Mouse (Mus musculus): Measurements from ENCODE around the gene Txndc2. TPM values are rescaled to one million over a fixed set of nuclear protein-coding genes. Genes with fewer than 3 reads are reported as not detected.
"Not testable (repeated sequence)": the region's sequence is repeated elsewhere in the genome, so short reads cannot be mapped to it uniquely, and the experiment has no call there.

Gene Txndc2
- polyA plus RNA-seq, 1 experiment from 2014 or later = not detected

DNA sequence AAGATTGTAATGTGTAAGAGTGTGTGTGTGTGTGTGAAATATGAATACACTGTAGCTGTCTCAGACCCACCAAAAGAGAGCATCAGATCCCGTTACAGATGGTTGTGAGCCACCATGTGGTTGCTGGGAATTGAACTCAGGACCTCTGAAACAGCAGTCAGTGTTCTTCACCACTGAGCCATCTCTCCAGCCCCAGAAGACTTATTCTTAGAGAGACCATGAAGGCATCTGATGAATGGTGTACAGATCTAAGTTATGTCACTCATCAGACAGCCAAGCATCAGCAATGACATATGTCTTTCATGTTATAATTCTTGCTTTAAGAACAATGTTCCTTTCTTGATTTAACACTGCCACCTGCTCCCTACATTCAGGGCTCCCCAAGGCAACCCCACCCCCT, 2.8 kb downstream of the Txndc2 start:
- Histone ChIP-seq H3K4me1 (replicated peaks; ENCODE audit: control insufficient read depth, insufficient read depth, low read length) (no peaks in the 10 kb centered on the region), H3K4me3 (ENCODE audit: low read depth, low read length) (no peak overlapping the region), H3K27ac (ENCODE audit: low read depth, low read length) (no peak overlapping the region), H3K9ac (ENCODE audit: low read depth, low read length) (no peak overlapping the region), H3K4me2 (replicated peaks; ENCODE audit: low read depth) (no peak overlapping the region), H3K9me3 (ENCODE audit: control insufficient read depth) (no peaks in the 10 kb centered on the region), H3K36me3 (ENCODE audit: control insufficient read depth, insufficient read depth) (no peaks in the 10 kb centered on the region), H3K27me3 (replicated peaks; ENCODE audit: control insufficient read depth, insufficient read depth, low read length) (no peaks in the 10 kb centered on the region)
- WGBS = 93% methylated on average over 1 of the region's 1 CpGs
- TF ChIP-seq CTCF (IDR thresholded peaks at IDR 0.05; ENCODE audit: low read depth) = no peak
- ATAC-seq = no peak

DNA sequence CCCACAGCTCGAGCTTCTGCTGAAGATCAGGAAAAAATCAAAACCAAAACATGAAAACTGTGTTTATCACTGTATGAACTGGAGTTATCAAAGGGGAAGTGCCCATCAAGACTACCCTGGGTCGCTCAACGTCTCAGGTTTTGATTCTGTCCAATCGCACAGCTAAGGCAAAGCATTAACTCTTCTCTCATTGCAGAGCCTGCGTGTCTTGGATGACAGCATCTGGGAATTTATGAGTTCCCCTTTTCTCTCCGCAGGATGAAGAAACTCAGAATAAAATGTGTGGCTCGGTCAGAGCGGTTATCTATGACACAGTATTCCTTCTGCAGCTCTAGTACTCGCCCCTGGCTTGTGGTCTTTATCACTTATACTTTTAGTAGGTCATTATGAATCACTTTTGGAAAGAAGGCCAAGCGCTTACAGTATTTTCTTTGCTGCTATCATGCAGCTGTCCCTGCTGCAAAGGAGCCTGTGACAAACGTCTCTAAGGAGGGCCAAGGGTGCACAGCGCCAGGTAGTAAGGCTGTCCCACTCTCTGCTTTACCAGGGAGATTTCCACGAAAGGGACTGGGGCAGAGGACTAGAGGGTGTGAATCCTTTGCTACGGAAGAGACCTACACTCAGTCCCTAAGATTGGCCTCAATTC, 6.1 kb downstream of the Txndc2 start:
- Histone ChIP-seq H3K27me3 (replicated peaks; ENCODE audit: control insufficient read depth, insufficient read depth, low read length) (no peaks in the 10 kb centered on the region), H3K27ac (ENCODE audit: low read depth, low read length) (no peak overlapping the region), H3K36me3 (ENCODE audit: control insufficient read depth, insufficient read depth) (no peaks in the 10 kb centered on the region), H3K4me1 (replicated peaks; ENCODE audit: control insufficient read depth, insufficient read depth, low read length) (no peaks in the 10 kb centered on the region), H3K4me2 (replicated peaks; ENCODE audit: low read depth) (no peak overlapping the region), H3K9me3 (ENCODE audit: control insufficient read depth) (no peaks in the 10 kb centered on the region), H3K9ac (ENCODE audit: low read depth, low read length) (no peak overlapping the region), H3K4me3 (ENCODE audit: low read depth, low read length) (no peak overlapping the region)
- 66% methylated on average over 14 of the region's 14 CpGs for WGBS
- TF ChIP-seq CTCF (IDR thresholded peaks at IDR 0.05; ENCODE audit: low read depth) = no peak
- ATAC-seq = no peak

DNA sequence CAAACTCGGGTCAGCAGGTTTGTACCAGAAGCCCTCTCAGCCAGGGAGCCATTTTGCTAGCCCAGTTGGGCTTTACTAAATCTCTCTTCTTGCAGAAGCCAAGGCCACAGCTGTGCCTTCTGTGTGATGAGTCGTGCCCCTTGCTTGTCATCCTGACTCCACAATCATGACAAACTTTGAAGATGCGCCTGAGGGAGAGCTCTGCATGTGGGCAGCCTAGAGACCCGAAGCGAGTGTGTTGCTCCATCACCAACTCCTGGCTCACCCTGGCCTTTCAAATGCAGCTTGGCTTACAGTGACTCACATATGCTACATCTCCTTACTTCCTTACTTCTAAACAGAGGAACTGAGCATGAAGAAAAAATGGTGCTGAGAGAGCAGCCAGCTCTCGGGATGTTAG, 12.0 kb downstream of the Txndc2 start:
- H3K9me3 ChIP-seq (ENCODE audit: control insufficient read depth) = no peaks in the 10 kb centered on the region
- H3K4me3 ChIP-seq (ENCODE audit: low read depth, low read length) = no peak overlapping the region
- ATAC-seq = no peak
- no peak overlapping the region for H3K4me2 ChIP-seq (replicated peaks; ENCODE audit: low read depth)
- 78% methylated on average over 6 of the region's 6 CpGs for WGBS
- no peaks in the 10 kb centered on the region for H3K36me3 ChIP-seq (ENCODE audit: control insufficient read depth, insufficient read depth)
- H3K4me1 ChIP-seq (replicated peaks; ENCODE audit: control insufficient read depth, insufficient read depth, low read length) = 0 out of 2 replicates have a peak, but pooled peaks cover 2% of the 10 kb centered on the region
- no peak overlapping the region for H3K27ac ChIP-seq (ENCODE audit: low read depth, low read length)
- H3K27me3 ChIP-seq (replicated peaks; ENCODE audit: control insufficient read depth, insufficient read depth, low read length) = no peaks in the 10 kb centered on the region
- no peak overlapping the region for H3K9ac ChIP-seq (ENCODE audit: low read depth, low read length)
- TF ChIP-seq CTCF (IDR thresholded peaks at IDR 0.05; ENCODE audit: low read depth) = no peak

DNA sequence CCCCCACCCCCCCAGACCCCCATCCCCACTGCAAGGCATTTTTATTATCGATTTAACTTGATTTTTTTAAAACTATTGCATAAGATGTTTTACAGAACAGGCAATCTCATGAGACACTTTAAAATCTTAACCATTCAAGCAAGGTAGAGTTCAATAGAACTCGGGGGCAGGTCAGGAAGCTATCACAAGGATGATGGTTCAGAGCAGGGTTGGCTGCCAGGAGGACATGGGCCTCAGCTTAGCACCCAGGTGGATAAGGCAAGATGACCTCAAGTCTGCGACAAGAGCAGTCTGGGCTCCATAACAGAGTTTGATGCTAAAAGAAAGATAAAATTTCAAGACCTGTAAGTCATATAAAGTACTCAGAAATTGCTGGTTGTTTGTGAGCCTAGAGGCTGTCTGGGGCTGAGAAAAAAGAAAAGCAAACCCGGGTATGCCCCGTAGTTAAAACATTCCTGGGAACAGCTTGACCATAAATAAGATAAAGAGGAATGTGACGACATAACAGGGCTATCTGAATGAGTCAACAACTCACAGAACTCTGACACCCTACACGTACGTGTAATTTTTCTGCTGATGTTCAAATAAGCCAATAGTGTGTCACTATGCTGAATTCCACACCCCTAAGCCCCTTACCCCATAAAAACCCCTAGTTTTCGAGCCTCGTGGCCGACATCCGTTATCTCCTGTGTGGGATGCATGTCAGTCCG, 13.0 kb downstream of the Txndc2 start:
- H3K9ac ChIP-seq (ENCODE audit: low read depth, low read length); H3K4me2 ChIP-seq (replicated peaks; ENCODE audit: low read depth); H3K4me1 ChIP-seq (replicated peaks; ENCODE audit: control insufficient read depth, insufficient read depth, low read length); H3K9me3 ChIP-seq (ENCODE audit: control insufficient read depth); H3K4me3 ChIP-seq (ENCODE audit: low read depth, low read length); H3K27me3 ChIP-seq (replicated peaks; ENCODE audit: control insufficient read depth, insufficient read depth, low read length); H3K36me3 ChIP-seq (ENCODE audit: control insufficient read depth, insufficient read depth): not testable (repeated sequence)
- peak; percentile 86 for ATAC-seq
- 54% methylated on average over 13 of the region's 13 CpGs for WGBS
- H3K27ac ChIP-seq (ENCODE audit: low read depth, low read length) = peak overlapping the region; percentile 54

DNA sequence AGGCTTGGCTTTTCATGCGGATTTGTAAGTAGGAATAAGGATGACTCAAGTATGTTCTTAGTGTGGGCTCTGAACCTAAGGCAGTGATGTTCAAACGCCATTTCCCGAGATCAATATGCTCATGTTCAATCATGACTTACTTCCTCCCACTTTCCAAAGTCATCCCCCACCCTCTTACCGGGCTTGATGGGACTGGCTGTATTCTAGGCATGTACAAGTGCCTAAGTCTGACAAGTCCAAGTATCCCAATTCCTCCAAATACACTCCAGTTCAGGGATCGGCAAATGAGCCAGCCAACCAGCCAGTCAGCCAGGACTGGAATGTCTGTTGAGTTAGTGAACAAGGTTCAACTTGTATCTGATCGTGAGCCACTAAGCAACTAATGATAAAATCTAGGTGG, 15.7 kb downstream of the Txndc2 start:
- no peak for ATAC-seq
- no peak for TF ChIP-seq CTCF (IDR thresholded peaks at IDR 0.05; ENCODE audit: low read depth)
- WGBS = 86% methylated on average over 6 of the region's 6 CpGs
- H3K27me3 ChIP-seq (replicated peaks; ENCODE audit: control insufficient read depth, insufficient read depth, low read length) = no peaks in the 10 kb centered on the region
- no peak overlapping the region for H3K4me3 ChIP-seq (ENCODE audit: low read depth, low read length)
- H3K9me3 ChIP-seq (ENCODE audit: control insufficient read depth) = no peaks in the 10 kb centered on the region
- H3K9ac ChIP-seq (ENCODE audit: low read depth, low read length) = no peak overlapping the region
- 0 out of 2 replicates have a peak, but pooled peaks cover 6% of the 10 kb centered on the region for H3K4me1 ChIP-seq (replicated peaks; ENCODE audit: control insufficient read depth, insufficient read depth, low read length)
- H3K4me2 ChIP-seq (replicated peaks; ENCODE audit: low read depth) = no peak overlapping the region
- H3K27ac ChIP-seq (ENCODE audit: low read depth, low read length) = no peak overlapping the region
- no peaks in the 10 kb centered on the region for H3K36me3 ChIP-seq (ENCODE audit: control insufficient read depth, insufficient read depth)

DNA sequence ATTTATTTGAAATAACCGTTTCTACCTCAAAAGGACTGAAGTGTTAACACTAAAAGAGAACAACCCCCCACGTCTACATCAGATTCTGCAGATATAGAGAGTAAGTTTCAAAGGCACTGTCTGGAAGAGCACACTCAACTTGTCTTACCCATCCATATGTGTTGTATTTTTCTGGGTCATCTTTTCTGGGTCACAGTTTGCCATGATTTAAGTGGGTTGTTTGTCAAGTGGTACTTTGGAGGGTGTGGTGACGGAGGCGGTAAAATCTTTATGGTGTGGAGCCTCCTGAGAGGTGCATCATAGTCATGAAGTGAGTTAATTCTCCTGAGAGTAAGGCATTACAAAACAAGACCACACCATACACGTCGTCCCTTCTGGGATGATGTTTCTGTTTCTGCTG, 16.4 kb downstream of the Txndc2 start:
- no peak for ATAC-seq
- Histone ChIP-seq H3K4me2 (replicated peaks; ENCODE audit: low read depth) (no peak overlapping the region), H3K27me3 (replicated peaks; ENCODE audit: control insufficient read depth, insufficient read depth, low read length) (no peaks in the 10 kb centered on the region), H3K27ac (ENCODE audit: low read depth, low read length) (no peak overlapping the region), H3K4me3 (ENCODE audit: low read depth, low read length) (no peak overlapping the region), H3K9ac (ENCODE audit: low read depth, low read length) (no peak overlapping the region), H3K9me3 (ENCODE audit: control insufficient read depth) (no peaks in the 10 kb centered on the region), H3K4me1 (replicated peaks; ENCODE audit: control insufficient read depth, insufficient read depth, low read length) (0 out of 2 replicates have a peak, but pooled peaks cover 6% of the 10 kb centered on the region), H3K36me3 (ENCODE audit: control insufficient read depth, insufficient read depth) (no peaks in the 10 kb centered on the region)
- 77% methylated on average over 6 of the region's 6 CpGs for WGBS
- TF ChIP-seq CTCF (IDR thresholded peaks at IDR 0.05; ENCODE audit: low read depth) = no peak

All from intestine, postnatal 0 days (tissue).